Mouse (Mus musculus): ENCODE measurements at regions not wholly inside any gene's neighbourhood (a gene's known extent, or its start where the extent isn't known, plus 50 kb on each side); places are given as distances from the start of the nearest gene placed in this dataset.
A peak's percentile ranks its signal among the peaks of the same experiment; 100 is the strongest.

DNA sequence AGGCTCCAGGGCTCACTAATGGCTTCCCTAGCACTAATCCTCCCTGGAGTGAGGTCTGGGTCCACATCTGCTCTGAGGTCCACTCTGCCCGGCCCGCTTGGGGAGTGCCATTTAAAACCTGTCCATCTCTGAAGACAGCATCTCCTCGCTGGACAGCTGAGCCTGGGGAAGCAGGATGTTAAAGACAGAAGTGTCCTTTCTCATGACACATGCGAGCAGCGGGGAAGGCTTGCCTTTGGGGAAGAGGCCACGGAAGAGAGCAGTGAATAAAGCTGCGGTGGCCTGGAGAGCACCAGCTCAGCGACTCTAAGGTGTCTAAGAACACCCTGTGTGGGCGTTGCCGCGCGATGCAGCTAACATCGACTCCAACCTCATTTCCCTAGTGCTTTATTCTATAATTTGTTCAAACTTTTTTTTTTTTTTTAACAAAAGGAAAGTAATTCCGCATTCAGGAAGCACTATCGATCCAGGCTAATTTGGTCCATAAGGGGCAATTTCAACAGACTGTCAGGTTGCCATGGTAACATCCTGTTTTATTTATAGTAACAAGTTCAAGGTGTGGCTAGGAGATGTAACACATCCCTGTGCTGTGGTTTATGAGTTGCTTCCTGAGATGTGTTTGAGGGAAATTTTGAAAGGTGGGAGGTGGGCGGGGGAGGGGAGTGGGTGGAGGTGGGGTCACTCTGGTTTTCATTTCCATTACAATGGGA, 120.0 kb downstream of the Cartpt start:
- no peak for DNase-seq

DNA sequence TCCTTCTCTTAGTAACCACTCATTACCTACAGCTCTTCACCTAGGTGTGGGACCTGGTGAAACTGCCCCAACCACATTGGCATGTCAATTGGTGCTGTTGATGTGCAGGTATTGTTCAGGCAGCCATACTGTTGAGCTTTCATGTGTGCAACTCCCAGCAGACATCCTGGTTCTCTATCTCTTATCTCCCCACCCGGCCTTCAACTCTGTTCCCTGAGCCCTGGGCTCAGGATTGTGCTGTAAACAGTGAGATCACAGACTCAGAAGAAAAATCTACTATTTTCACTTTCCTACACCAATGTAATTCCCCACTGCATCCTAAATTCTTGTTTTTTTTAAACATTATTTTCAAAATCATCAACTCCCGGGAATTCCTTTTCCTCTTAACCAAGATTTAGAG, 122.1 kb downstream of the Cartpt start:
- no peak for DNase-seq

- DNase-seq, result no peak
Observed at GRCm38 (mm10) chr13:99777736-99778135, 123.2 kb downstream of the Cartpt start.

DNA sequence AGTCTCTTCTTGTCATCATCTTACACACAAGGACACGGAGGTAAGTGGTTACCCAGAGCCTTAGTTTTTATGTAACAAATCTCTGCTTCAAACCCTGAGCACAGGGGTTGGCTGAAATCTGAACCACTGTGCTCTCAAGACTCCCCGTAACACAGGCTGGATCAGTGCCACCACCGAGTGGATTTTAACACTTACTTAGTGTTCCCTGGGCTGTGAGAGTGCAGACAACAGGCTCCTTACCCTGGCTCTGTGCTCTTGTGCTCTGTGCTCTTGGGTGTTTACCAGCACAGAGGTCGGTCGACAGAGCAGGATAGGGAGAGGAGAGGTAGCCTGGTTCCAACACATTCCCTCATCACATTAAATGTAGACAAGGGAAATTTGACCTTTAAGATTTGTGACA, 134.9 kb downstream of the Cartpt start:
- no peak for DNase-seq

DNA sequence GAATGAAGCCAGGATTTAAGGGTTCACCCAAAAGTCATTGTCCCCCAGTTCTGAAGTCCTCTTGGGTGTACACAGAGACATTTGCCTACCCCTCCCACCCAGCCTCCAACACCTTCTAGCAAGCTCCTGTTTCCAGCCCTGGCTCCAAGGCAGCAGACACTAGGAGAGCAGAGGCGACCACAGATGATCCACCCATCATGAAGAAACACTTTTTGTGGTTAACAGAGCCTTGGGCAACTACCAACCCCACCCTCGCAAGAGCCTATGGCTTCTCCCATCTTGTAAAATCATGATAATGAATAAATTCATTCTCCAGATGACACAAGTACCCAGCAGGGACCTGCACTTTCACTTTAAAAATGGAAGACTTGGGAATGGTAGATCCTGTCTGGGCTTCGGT, 136.1 kb downstream of the Cartpt start:
- DNase-seq, result no peak

- no peak for DNase-seq
Observed at GRCm38 (mm10) chr13:99764097-99764714, 136.7 kb downstream of the Cartpt start.

DNA sequence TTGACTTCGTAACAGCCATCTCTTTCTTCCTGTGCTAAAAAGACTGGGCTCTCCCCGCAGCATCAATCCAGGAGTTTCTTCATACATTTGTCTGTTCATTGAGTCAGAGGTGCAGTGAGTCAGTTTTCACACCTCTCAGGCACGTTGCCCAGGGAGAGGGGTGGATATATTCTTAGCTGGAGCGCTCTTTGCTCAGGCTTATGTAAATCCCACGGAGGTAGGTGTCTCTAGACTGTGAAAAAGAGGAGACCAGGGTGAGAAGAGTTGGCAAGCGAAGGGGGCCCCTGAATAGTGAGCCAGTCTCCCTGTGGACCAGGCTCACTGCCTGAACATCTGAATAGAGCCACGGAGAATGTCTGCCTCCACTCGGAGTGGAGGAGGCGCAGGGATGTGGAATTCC, 139.0 kb downstream of the Cartpt start:
- DNase-seq, result no peak

DNA sequence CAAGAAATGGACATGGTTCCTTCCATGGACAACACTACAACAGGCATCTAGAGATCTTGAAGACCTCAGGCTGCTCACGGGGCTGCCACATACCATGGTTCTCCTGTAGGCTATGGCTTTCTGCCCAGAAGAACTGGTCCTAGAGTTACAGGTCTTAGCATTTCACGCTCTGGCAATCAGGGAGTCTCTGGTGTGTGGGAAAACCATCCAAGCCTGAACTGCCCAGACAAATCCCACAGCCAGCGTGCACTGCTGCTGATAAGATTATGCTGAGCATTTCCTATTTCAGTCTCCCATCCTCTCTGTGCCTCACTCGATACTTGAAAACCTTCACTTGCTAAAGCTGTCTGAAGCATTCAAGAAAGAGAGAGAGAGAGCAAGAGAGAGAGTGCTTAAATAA, 139.5 kb downstream of the Cartpt start:
- DNase-seq, result no peak

- no peak for DNase-seq
Observed at GRCm38 (mm10) chr13:99760646-99761045, 140.2 kb downstream of the Cartpt start.

DNA sequence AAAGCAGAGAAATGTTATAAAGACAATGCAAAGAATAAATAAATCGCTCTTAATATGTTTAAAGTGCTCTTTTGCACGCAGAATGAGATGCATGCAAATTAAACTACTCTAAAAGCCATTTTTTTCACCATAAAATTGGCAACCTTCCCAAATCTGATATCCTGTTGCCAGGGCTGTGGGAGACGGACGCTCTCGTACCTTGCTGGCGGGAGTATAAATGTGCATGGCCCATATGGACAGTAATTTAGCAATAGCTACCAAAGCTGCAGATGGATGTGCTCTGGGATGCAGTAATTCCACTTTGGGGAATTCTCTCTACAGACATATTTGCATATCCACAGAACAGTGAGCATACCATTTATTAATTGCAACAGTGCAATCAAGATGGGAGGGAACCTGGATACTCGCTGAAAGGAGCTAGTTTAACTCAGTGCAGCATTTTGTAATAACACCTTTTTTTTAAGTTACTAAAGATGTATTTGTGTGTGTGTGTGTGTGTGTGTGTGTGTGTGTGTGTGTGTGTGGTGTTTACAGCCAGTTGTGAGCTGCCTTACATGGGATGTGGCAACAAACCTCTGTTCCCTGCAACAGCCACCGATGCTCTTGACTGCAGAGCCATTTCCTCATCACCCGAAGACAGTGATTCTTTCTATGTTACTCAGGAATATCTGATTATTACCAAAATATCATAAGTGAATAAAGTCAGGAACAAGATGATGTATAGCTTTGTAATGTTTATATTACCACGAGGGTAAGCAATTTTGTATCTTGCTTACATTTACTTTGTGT, 141.4 kb downstream of the Cartpt start:
- no peak for DNase-seq

DNA sequence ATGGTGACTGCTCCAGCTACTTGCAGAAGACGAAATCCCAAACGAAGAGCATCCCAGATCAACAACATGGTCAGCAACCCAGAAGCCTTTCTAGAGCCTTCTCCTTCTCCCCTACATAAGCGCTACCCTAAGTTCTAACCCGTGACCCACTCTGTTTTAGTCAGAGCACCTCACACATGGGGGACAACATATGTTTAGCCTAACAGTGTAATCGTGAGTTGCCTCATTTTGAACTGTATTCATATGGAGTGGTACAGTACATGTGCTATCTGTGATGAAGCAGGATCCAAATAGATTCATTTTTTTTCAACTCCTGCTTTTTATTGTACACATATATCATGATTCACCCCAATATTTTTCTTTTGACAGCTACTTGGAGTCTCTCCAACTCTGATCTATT, 146.2 kb downstream of the Cartpt start:
- DNase-seq, result no peak

DNA sequence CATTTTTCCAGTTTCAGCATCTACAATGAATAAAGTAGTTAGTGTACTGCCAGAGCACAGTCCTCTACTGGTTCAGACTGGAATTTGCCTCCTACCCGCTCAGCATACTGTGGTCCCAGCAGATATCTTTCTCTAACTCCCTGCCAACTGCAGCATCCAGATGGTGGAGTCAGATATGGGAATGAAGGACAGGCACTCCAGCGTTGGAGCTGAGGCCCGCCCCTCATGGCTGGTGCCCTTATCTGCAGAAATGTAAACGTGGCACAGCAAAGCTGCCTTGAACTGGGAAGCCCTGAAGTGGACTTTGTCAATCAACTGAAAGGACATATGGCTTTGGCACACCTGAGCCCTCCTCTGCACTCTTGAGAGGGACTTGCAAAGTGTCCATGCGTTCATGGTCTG, 146.6 kb downstream of the Cartpt start:
- DNase-seq, result peak; percentile 34

DNA sequence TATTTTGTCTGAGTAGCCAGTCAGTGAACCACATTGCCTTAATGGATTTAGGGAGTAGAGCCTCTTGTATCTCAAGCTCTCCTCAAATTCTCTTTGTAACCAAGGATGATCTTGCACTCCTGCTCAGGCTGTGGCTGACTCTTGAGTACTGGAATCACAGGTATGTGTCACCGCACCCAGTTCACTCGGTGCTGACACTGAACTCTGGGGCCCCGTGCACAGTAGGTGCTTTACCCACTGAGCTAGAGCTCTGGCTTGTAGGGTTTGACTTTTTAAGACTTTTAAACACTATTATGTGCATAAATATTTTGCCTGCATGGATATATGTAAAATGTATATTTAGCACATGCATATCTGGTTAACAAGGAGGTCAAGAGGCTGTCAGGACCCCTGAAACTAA, 147.4 kb downstream of the Cartpt start:
- DNase-seq, result no peak

- DNase-seq, result no peak
Observed at GRCm38 (mm10) chr13:99750729-99751128, 150.2 kb downstream of the Cartpt start.

- DNase-seq, result no peak
Observed at GRCm38 (mm10) chr13:99749342-99749741, 151.5 kb downstream of the Cartpt start.

- no peak for DNase-seq
Observed at GRCm38 (mm10) chr13:99748128-99748527, 152.8 kb downstream of the Cartpt start.

DNA sequence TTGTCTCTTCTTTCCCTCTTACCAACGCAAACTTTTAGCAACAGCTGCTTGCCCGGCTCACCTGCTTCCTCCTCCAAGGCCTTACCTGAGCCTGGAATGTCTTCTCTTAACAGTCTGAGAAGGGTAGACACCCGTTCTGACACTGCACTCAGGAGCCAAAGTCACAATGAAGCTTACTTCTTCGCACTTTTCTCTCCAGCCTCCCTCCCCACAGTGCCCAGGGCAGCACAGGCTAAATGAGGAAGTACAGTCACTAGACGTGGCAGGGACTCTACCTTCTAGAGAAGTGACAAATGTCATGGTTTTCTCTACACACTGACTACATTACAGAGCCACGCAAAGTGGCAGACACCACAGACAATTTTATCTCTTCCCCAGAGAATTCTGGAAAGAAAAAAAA, 155.4 kb downstream of the Cartpt start:
- DNase-seq, result no peak

DNA sequence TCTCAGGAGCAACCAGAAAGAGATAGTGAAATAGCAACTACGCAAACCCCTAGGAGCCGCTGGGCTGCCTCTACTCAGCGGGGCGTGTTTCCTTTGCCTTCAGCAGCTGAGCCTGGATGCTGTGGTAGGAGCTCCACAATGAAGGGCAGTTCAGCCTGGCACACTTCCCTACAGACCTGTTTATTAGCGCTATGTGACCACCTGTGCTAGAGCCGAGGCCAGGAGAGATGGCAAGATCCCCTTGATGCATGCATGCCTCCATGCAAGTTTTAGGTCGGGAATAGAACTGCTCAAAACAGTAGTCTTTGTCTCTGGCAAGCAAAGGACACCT, 156.1 kb downstream of the Cartpt start:
- no peak for DNase-seq

DNA sequence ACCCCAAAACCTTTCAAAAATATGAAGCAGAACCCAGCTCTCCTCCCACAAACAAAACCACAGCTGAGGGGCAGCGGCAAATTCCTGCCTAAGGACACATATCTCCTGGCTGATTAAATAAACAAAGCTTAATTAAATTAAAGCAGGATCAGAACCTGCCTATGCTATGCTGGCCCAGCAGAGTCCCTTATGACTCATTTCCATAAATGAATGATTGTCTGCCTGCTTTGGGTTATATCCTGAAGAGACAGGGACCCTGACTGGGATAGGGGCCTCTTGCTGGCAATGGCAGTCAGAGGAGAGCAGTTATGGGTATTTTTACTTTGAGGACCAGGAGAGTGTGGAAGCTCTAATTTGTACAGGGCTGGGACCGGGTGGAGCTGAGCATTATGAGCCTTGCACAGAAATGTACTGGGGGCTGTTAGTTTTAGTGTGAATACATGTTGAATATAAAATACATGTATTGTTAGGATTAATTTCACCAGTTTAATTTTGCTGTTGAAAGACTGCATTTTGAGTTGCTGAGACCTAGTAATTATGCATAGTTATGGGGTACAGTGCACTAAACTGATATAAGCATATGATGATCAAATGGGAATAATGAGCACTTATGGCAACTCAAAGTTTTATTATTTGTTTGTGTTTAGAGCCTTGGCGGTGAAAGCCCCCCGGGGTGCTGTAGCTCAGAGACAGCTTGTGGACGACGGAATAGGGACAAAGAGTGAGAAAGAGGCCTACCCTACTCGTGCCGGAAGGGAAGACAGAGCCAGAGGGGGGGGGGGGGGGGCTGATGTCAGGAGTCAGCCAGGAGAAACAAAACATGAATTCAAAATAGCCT, 156.7 kb downstream of the Cartpt start:
- no peak for DNase-seq

DNA sequence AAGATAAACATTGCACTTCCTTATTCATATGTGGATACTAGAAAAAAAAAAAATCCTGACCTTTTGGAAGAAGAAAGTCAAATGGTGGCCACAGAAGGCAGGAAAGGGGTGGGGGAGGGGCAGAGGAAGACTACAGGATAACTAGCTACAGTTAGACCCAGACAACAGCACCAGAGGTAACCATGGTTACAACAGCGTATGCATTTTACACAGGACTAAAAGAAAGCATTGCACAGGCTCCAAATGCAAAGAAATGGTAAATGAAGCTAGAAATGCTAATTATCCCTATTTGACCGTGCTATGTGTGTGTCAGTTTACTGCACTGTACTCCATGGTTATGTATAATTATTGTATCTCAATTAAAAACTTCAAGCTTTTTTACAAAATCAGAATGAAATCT, 158.4 kb downstream of the Cartpt start:
- no peak for DNase-seq

DNA sequence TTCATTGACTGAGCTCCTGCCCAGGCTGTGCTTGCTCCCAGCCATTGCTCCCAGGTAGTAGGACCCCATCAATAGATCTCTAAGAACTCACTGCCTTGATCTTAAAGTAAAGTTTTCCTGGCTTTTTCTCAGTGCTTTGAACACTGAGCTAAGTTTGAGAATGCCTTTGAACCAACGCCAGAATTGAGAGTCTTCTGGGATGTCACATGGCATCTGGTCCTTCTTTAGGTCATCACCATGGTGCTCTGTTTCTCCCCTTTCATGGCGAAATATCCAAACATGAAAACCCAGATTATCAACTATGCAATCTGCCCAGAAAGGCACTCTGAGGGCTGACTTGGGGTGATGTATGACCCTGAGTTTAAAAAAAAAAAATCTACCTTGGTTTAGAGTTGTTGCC, 158.9 kb downstream of the Cartpt start:
- DNase-seq, result no peak

GRCm38 (mm10) chr13:99739420-99739819, 161.5 kb downstream of the Cartpt start:
- no peak for DNase-seq

DNA sequence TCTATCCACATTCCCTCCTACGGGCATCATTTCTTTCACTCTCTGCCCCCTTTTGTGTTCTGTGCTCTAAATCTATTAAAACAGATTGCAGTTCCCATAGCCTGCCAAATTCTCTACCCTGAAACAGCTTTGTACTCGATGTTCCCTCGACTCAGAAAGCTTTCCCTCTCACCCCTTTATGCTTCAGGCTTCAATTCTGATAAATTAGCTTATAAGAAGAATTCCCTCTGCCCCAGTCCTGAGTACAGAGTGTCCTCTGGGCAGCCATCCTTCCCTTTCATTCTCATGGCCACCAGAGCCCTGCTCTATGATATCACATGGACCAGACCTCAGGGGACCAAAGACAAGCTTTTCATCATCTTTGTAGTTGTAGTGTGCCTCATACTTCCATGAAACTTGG, 163.6 kb downstream of the Cartpt start:
- no peak for DNase-seq
